Mouse (Mus musculus): ENCODE data around the gene Tulp1.

GRCm38 (mm10) chr17:28317091-28317490 is 47.9 kb downstream of the Tulp1 start:
- no peak for TF ChIP-seq CTCF (IDR thresholded peaks at IDR 0.05; ENCODE audit: low read depth, low read length)
- TF ChIP-seq POLR2A (IDR thresholded peaks at IDR 0.05; ENCODE audit: extremely low read depth, insufficient read depth, low read length): no peak

Measured in liver, adult 2 months (tissue).